Mouse (Mus musculus) gastrocnemius, adult 18-20 months (tissue): ENCODE measurements around the gene Capn1. TPM values are rescaled to one million over a fixed set of nuclear protein-coding genes. Genes with fewer than 3 reads are reported as not detected.

Experiments used
- DNase-seq: peaks from one replicate; pipeline ENCODE4 v3.0.0; 2021; ENCODE audit warnings: low spot score
- microRNA-seq: library from miRNA; unstranded; fragments of <30 nt; microRNA quantifications from one replicate; pipeline ENCODE4 v1.2.0, GENCODE M21; 2021
- total RNA-seq, 2 experiments: library from RNA; stranded (reverse); gene quantifications; 2 replicates each; pipeline ENCODE4 v1.2.3; 2021

Capn1 gene
- total RNA-seq, 2 experiments from 2014 or later: 89.8 to 91.1 TPM

- no peak for DNase-seq
These were observed 61.5 kb downstream of the Capn1 start for GRCm38 (mm10) chr19:5954031-5954710.

GRCm38 (mm10) chr19:5953201-5953770, 62.4 kb downstream of the Capn1 start:
- no peak for DNase-seq

GRCm38 (mm10) chr19:5952071-5952691, 63.5 kb downstream of the Capn1 start:
- DNase-seq: peak; percentile 52

- no peak for DNase-seq
These were observed 64.1 kb downstream of the Capn1 start for GRCm38 (mm10) chr19:5951631-5952030.

GRCm38 (mm10) chr19:5950218-5950617, 65.5 kb downstream of the Capn1 start:
- DNase-seq: no peak

GRCm38 (mm10) chr19:5945891-5946290, 69.8 kb downstream of the Capn1 start:
- peak; percentile 69 for DNase-seq

GRCm38 (mm10) chr19:5945027-5945426, 70.7 kb downstream of the Capn1 start:
- DNase-seq: no peak

GRCm38 (mm10) chr19:5944145-5944544, 71.6 kb downstream of the Capn1 start:
- no peak for DNase-seq

GRCm38 (mm10) chr19:5943404-5943803, 72.3 kb downstream of the Capn1 start:
- no peak for DNase-seq

- DNase-seq: peak; percentile 56
These were observed 73.1 kb downstream of the Capn1 start for GRCm38 (mm10) chr19:5942581-5942980.

- peak; percentile 59 for DNase-seq
These were observed 75.0 kb downstream of the Capn1 start for GRCm38 (mm10) chr19:5940656-5941055.

GRCm38 (mm10) chr19:5940173-5940572, 75.5 kb downstream of the Capn1 start:
- DNase-seq: peak; percentile 94

GRCm38 (mm10) chr19:5939715-5940114, 76.0 kb downstream of the Capn1 start:
- no peak for DNase-seq

Small RNA genes within 50 kb of the gene (microRNA-seq; reads per million reads assigned to microRNA genes)
- gene Mir6988: 5.1 reads per million, percentile 10 among the genes with 10 or more reads in this experiment

Other genes with a start within 250 kb of the Capn1 start
- 10 to 100 TPM; 70.6 to 74.4 TPM for gene Scyl1, start 244.5 kb downstream of the Capn1 start, total RNA-seq
- gene Frmd8, start 140.6 kb downstream of the Capn1 start, total RNA-seq: 1 to 10 TPM; 2.9 to 3.2 TPM
- gene Slc25a45, start 138.1 kb downstream of the Capn1 start, total RNA-seq: under 1 TPM; 0.59 to 0.90 TPM
- gene Tigd3, start 121.7 kb downstream of the Capn1 start, total RNA-seq: under 1 TPM; 0.21 TPM
- 10 to 100 TPM; 76.3 to 85.1 TPM for gene Dpf2, start 102.9 kb downstream of the Capn1 start, total RNA-seq
- 10 to 100 TPM in 1 of 2 experiments, 1 to 10 TPM in 1; 8.9 to 11.2 TPM for gene Cdc42ep2, start 91.1 kb downstream of the Capn1 start, total RNA-seq
- 1 to 10 TPM; 6.2 to 8.7 TPM for gene Pola2, start 51.7 kb downstream of the Capn1 start, total RNA-seq
- gene Slc22a20, start 29.8 kb downstream of the Capn1 start, total RNA-seq: not detected
- 10 to 100 TPM; 18.4 to 20.5 TPM for gene Syvn1, start 30.7 kb upstream of the Capn1 start, total RNA-seq
- gene Mrpl49, start 41.9 kb upstream of the Capn1 start, total RNA-seq: 10 to 100 TPM; 27.5 to 29.3 TPM
- 100 to 1,000 TPM; 425 to 500 TPM for gene Fau, start 41.9 kb upstream of the Capn1 start, total RNA-seq
- gene Znhit2, start 45.3 kb upstream of the Capn1 start, total RNA-seq: 10 to 100 TPM in 1 of 2 experiments, 1 to 10 TPM in 1; 9.5 to 10.2 TPM
- 1 to 10 TPM; 5.9 to 6.2 TPM for gene Tm7sf2, start 52.5 kb upstream of the Capn1 start, total RNA-seq
- 10 to 100 TPM; 17.5 to 23.8 TPM for gene Vps51, start 61.3 kb upstream of the Capn1 start, total RNA-seq
- not detected for gene Tmem262, start 64.1 kb upstream of the Capn1 start, total RNA-seq
- not detected for gene Gm28374, start 66.4 kb upstream of the Capn1 start, total RNA-seq
- 10 to 100 TPM; 13.5 to 14.8 TPM for gene Zfpl1, start 69.1 kb upstream of the Capn1 start, total RNA-seq
- not detected for gene Cdca5, start 69.1 kb upstream of the Capn1 start, total RNA-seq
- gene AC131692.1, start 78.5 kb upstream of the Capn1 start, total RNA-seq: not detected
- not detected for gene Naaladl1, start 89.9 kb upstream of the Capn1 start, total RNA-seq
- 1 to 10 TPM; 8.6 to 9.7 TPM for gene Sac3d1, start 102.8 kb upstream of the Capn1 start, total RNA-seq
- 10 to 100 TPM in 1 of 2 experiments, 1 to 10 TPM in 1; 9.7 to 10.9 TPM for gene Snx15, start 112.4 kb upstream of the Capn1 start, total RNA-seq
- gene Batf2, start 125.1 kb upstream of the Capn1 start, total RNA-seq: under 1 TPM; 0.37 to 0.43 TPM
- 10 to 100 TPM; 73.7 to 73.9 TPM for gene Arl2, start 125.7 kb upstream of the Capn1 start, total RNA-seq
- not detected for gene Majin, start 168.5 kb upstream of the Capn1 start, total RNA-seq
- gene Gpha2, start 210.5 kb upstream of the Capn1 start, total RNA-seq: not detected
- 10 to 100 TPM; 34.9 to 38.2 TPM for gene Ppp2r5b, start 220.0 kb upstream of the Capn1 start, total RNA-seq
- gene Atg2a, start 225.8 kb upstream of the Capn1 start, total RNA-seq: 10 to 100 TPM; 16.7 to 20.0 TPM